Mouse (Mus musculus): ENCODE data around the gene Olfr212.
"Not testable (repeated sequence)": the region's sequence is repeated elsewhere in the genome, so short reads cannot be mapped to it uniquely, and the experiment has no call there.

Gene Olfr212

DNA sequence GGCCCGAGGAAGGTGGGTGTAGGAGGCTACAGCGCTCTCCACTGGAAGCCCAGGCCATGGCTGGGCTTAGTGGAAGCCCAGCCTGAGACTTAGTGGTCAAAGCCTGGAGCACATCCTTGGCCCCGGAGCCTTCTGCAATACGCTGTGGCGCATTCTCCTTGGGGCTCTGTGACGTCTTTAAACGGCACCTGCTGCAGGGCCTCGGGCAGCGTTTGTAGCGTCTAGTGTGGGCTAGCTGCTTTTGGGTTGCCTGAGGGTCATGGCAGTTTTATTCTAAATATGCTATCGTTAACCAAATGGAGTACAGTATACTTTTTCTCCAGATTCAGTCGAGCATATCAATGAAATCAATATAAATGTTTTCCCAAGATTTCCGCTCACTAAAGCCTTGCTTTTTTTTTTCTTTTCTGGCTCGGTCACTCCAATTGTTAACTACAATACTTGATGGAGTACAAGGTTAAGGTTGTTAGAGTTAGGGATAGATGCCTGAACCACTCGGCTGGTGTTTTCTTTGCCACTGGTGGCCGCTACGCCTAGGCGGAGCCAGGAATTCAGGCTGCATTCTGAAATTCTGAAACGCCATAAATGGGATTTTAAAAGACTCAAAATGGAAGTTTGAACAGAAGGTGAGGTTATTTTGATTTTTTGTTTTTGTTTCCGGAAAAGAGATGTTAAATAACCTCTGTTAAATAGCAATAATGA is at the start of gene Olfr212:
Gene Olfr212, plus strand, starts transcription at position 215 of the 702 bp plus-strand sequence.
- not testable (repeated sequence) for DNase-seq (ENCODE audit: low spot score)

DNA sequence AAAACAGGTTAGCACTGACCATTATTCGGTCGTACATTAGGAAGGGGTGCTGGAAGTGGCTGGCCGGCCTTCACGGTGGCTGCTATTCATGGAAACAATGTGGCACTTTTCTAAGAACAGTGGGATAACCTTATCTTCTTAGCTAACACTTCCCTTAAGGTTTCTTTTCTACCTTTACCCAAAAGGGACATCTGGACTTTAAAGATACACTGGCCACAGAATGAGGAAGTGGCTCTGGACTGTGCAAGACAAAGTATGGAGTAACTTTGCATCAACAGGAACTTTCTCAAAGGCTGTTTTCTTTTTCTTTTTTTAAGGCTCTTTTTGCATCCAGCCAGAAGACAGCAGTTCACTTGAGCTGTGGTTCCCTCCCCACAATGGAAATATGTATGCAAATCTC is 47.6 kb upstream of the Olfr212 start:
- no peak for DNase-seq (ENCODE audit: low spot score)

DNA sequence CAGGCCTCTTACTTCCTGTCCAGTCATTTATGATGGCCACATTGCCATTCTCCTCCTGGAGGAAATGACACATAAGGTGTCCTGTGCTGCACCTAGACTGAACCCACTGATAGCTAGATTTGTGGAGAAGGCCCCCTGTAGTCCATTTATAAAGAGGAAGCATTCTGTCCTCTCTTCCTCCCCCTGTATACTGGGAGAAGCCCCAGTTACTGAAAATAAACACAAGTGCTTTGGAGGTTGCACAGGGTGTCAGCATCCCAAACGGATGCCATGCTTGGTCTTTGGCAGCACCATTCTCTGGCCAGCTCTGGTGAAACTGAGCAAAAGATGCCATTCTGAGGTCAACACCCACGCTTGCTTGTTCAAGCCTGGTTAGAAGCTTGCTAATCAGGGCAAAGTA is 47.1 kb upstream of the Olfr212 start:
- no peak for DNase-seq (ENCODE audit: low spot score)

DNA sequence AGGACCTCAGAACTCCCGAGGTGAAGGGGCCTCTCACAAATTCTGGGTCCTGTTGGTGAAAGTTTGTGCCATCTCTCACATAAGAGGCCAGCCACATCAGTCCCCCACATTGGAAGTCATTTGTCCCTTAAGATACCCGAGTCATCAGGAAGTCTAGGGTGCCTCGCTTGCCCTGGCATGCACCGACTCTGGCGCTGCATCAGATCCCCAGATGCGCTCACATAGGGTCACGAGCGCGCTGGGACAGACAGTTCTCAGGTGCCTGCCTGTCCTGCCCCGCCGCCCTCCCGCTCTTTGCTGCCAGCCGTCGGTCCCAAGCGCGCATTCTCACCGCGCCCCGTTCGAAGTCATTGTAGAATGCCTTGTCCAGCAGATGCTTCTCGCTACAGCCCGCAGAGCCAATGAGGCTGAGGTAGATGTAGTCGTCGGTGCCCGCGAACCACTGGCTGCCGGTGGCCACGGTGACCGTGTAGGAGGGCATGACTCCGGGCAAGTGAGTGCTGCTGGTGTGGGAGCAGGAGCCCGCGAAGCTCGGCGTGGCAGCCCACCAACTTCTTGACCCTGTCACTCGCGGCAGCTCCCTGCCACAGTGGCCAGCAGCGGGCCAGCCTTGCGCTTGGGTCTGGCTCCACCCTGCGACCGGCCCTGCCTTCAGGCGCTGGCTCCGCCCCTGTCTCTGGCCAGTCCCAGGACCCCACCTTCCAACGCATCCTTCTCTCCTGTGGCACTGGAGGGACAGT is 45.6 kb upstream of the Olfr212 start, which contains the start of gene Alox5:
Gene Alox5, minus strand, starts transcription at position 635 of the 740 bp plus-strand sequence.
- DNase-seq (ENCODE audit: low spot score) = no peak

DNA sequence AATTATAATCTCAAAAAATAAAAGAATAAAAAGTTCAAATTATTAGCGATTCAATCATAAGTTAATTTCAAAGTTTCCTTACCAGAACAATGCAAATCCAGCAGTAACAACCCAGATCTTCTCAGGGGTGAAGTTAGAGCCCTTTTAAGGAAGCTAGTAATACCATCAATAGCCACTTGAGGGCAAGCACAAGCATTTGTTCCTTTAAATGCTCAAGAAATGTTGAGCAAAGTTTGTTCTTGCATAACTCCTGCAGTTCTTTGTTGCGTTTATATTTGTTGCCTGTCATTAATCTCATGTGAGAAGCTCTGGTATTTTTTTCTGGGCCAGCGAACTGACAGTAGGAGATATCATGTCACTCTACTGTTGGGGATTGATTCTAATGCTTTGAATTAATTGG is 38.2 kb upstream of the Olfr212 start:
- DNase-seq (ENCODE audit: low spot score) = no peak

DNA sequence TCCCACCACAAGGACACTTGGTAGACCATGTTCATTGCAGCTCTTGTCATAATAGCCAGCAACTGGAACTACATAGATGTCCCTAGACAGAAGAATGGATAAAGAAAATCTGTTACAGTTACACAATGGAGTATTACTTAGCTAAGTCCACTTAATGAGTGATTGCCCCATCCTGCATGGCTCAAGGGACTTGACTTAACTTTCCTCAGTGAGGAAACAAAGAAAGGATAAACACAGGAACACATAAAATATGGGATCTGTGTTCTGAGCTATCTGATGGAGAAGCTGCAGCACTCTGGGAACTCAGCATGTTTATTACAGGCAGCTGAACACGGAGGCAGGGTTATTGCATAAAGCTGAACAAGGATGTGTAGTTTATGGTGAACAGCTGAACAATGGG is 21.2 kb upstream of the Olfr212 start:
- DNase-seq (ENCODE audit: low spot score) = no peak

- DNase-seq (ENCODE audit: low spot score) = no peak
These were observed 19.5 kb upstream of the Olfr212 start for GRCm38 (mm10) chr6:116486833-116487232.

DNA sequence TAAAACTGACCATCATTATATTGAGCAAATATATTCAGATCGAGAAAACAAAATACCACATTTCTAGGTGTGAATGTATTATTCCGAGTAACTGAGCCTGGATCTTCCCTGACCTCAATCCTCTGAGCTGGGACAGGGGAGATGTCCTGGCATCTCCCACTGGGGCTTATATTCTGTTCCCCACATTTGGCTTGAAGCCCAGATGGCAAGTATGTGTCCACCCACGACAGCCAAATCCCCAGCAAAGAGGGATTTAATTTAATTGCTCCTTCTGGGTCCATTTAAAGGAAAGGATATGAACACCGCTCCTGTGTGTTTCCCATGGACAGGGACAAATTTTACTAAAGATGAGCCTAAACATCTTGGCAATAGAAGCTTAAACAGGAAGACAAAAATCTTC is 17.5 kb upstream of the Olfr212 start, which contains the start of gene Olfr211:
Gene Olfr211, plus strand, starts transcription at position 301 of the 400 bp plus-strand sequence.
- DNase-seq (ENCODE audit: low spot score) = no peak

GRCm38 (mm10) chr6:116493742-116494141 is 12.6 kb upstream of the Olfr212 start:
- no peak for DNase-seq (ENCODE audit: low spot score)

DNA sequence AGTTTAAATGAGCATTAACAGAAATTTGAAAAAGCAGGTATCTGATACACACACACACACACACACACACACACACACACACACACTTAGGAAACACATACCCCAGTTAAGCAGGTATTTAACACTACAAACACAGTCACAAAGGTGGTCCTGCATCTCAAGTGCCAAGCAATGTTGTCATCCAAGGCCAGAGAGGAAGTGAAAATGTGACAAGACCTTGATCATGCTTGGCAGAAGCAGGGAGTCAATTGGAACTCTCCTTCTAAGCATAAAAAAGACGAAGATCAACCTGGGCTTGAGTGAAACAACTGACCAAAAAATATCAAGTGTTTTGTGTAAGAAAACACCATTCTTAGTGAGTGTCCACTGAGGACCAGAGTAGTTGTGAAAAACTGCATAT is 10.4 kb upstream of the Olfr212 start:
- no peak for DNase-seq (ENCODE audit: low spot score)

- no peak for DNase-seq (ENCODE audit: low spot score)
These were observed 8.5 kb downstream of the Olfr212 start for GRCm38 (mm10) chr6:116514832-116515231.

- DNase-seq (ENCODE audit: low spot score) = no peak
These were observed 31.8 kb downstream of the Olfr212 start, which contains the start of gene Olfr213 for GRCm38 (mm10) chr6:116538156-116538555. Gene Olfr213, plus strand, starts transcription at chr6:116538456.

GRCm38 (mm10) chr6:116542500-116542899 is 36.2 kb downstream of the Olfr212 start:
- no peak for DNase-seq (ENCODE audit: low spot score)

DNA sequence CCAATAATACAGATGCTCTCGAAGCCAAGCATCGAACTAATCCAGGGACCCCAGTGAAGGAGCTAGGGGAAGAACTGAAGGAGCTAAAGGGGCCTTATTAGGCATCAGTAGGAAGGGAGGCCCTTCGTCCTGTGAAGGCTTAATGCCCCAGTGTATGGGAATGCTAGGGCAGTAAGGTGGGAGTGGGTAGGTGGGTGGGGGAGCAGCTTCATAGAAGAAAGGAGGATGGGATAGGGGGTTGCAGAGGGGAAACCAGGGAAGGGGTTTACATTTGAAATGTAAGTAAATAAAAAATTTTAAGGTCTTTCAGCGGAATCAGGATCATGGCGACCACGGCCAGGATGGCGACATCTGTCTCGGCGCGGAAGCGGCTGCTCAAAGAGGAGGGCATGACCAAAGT is 44.5 kb downstream of the Olfr212 start, which contains the start of gene Gm5580:
Gene Gm5580, plus strand, starts transcription at position 301 of the 400 bp plus-strand sequence.
- DNase-seq (ENCODE audit: low spot score) = not testable (repeated sequence)

GRCm38 (mm10) chr6:116553935-116554334 is 47.6 kb downstream of the Olfr212 start, which contains the start of gene Olfr214:
Gene Olfr214, plus strand, starts transcription at chr6:116554235.
- no peak for DNase-seq (ENCODE audit: low spot score)

GRCm38 (mm10) chr6:116554952-116555351 is 48.6 kb downstream of the Olfr212 start:
- DNase-seq (ENCODE audit: low spot score) = no peak

Data from T-cell, adult 2 months (primary cell).